ENCODE assay signal across 22 mouse cellular contexts in the genomic region with DNA sequence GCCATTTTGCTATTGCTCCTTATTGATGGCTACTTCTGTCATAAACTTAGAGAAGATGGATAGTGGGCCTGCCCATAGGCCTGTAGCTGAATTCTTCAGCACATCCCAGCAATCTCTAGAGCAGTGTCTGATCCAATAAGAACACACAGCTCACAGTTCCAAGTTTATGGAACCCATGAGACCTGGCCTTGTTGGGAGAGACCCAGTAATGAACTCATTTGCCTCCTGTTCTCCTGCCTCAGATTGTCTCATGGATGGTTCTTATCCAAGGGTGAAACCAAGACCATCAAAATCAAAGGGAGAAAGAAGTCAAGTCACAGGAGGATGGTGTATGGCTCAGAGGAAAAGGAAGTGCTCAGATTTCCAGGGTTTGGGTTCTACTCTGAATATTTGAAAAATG. TPM values are rescaled to one million over a fixed set of nuclear protein-coding genes. Genes with fewer than 3 reads are reported as not detected.
"Had no signal": no experiment of that assay in that cellular context is flagged by ENCODE, and none has a peak within 500 bp of the region (broad histone marks: within the 10 kb centered on the region; RNA-seq: fewer than 3 reads in every experiment).

No protein-coding gene starts in this region.

- H3K4me1 ChIP-seq: limb, embryonic 12.5 days; limb, embryonic 15.5 days; midbrain, embryonic 12.5 days; midbrain, embryonic 15.5 days; neural tube, embryonic 12.5 days; neural tube, embryonic 15.5 days had no signal

- H3K27ac ChIP-seq: limb, embryonic 12.5 days; limb, embryonic 15.5 days; liver, embryonic 14.5 days; macrophage; midbrain, embryonic 12.5 days; midbrain, embryonic 15.5 days; neural tube, embryonic 12.5 days; neural tube, embryonic 15.5 days had no signal

- H3K36me3 ChIP-seq: limb, embryonic 12.5 days; limb, embryonic 15.5 days; midbrain, embryonic 12.5 days; midbrain, embryonic 15.5 days; neural tube, embryonic 12.5 days; neural tube, embryonic 15.5 days had no signal

- DNase-seq: kidney, postnatal 14 days; kidney, postnatal 4 days; left cerebral cortex, postnatal 4 days; liver, postnatal 0 days; lung, embryonic 14.5 days; retina, postnatal 1 day; right cerebral cortex, postnatal 25 days; thymus, adult 18-20 months; thymus, postnatal 36 days had no signal

- H3K9ac ChIP-seq: limb, embryonic 12.5 days; limb, embryonic 15.5 days; liver, embryonic 14.5 days; liver, postnatal 0 days; lung, embryonic 14.5 days; midbrain, embryonic 12.5 days; midbrain, embryonic 15.5 days; neural tube, embryonic 12.5 days; neural tube, embryonic 15.5 days had no signal

- H3K4me3 ChIP-seq: limb, embryonic 12.5 days; limb, embryonic 15.5 days; midbrain, embryonic 12.5 days; midbrain, embryonic 15.5 days; neural tube, embryonic 12.5 days; neural tube, embryonic 15.5 days had no signal

- H3K27me3 ChIP-seq: limb, embryonic 12.5 days; limb, embryonic 15.5 days; midbrain, embryonic 12.5 days; midbrain, embryonic 15.5 days; neural tube, embryonic 12.5 days; neural tube, embryonic 15.5 days had no signal

RNA-seq across cellular contexts. Expression of gene Dnah3, which starts 44.6 kb away (rescaled TPM):
- total RNA-seq: megakaryocyte, adult 5-6 weeks had no signal
- polyA plus RNA-seq: limb, embryonic 12.5 days; limb, embryonic 15.5 days; liver, embryonic 11.5 days; liver, embryonic 14.5 days; liver, postnatal 0 days; lung, embryonic 14.5 days; macrophage; midbrain, embryonic 12.5 days; neural tube, embryonic 12.5 days; neural tube, embryonic 15.5 days; small intestine, adult 2 months; spleen, adult 2 months; stomach, embryonic 16.5 days had no signal
